Mouse (Mus musculus): ENCODE measurements around the gene Sephs1. TPM values are rescaled to one million over a fixed set of nuclear protein-coding genes. Genes with fewer than 3 reads are reported as not detected.

The Sephs1 gene
- polyA plus RNA-seq, 1 experiment = 73.8 TPM

GRCm38 (mm10) chr2:4908771-4909315 lies 27.5 kb downstream of the Sephs1 start:
- no peak for DNase-seq (ENCODE audit: low read depth)

GRCm38 (mm10) chr2:4909909-4910308 lies 28.5 kb downstream of the Sephs1 start:
- TF ChIP-seq CTCF (IDR thresholded peaks at IDR 0.05; ENCODE audit: borderline replicate concordance, extremely low read depth, insufficient read depth, insufficient read length) (no peak), POLR2A (IDR thresholded peaks at IDR 0.05; ENCODE audit: borderline replicate concordance, extremely low read depth, insufficient read depth, insufficient read length, poor library complexity, severe bottlenecking) (no peak)
- DNase-seq (ENCODE audit: low read depth) = no peak

More at GRCm38 (mm10) chr2:4908771-4909315, 27.5 kb downstream of the Sephs1 start:
- no peak for TF ChIP-seq POLR2A (IDR thresholded peaks at IDR 0.05; ENCODE audit: borderline replicate concordance, extremely low read depth, insufficient read depth, insufficient read length, poor library complexity, severe bottlenecking)
- no peak for TF ChIP-seq CTCF (IDR thresholded peaks at IDR 0.05; ENCODE audit: borderline replicate concordance, extremely low read depth, insufficient read depth, insufficient read length)

- no peak for TF ChIP-seq POLR2A (IDR thresholded peaks at IDR 0.05; ENCODE audit: borderline replicate concordance, extremely low read depth, insufficient read depth, insufficient read length, poor library complexity, severe bottlenecking)
- TF ChIP-seq CTCF (IDR thresholded peaks at IDR 0.05; ENCODE audit: borderline replicate concordance, extremely low read depth, insufficient read depth, insufficient read length) = no peak
Observed at GRCm38 (mm10) chr2:4910521-4910920, 29.2 kb downstream of the Sephs1 start.

GRCm38 (mm10) chr2:4913949-4914348 lies 32.6 kb downstream of the Sephs1 start:
- DNase-seq (ENCODE audit: low read depth) = no peak
- TF ChIP-seq CTCF (IDR thresholded peaks at IDR 0.05; ENCODE audit: borderline replicate concordance, extremely low read depth, insufficient read depth, insufficient read length) (no peak), POLR2A (IDR thresholded peaks at IDR 0.05; ENCODE audit: borderline replicate concordance, extremely low read depth, insufficient read depth, insufficient read length, poor library complexity, severe bottlenecking) (no peak)

More at GRCm38 (mm10) chr2:4910521-4910920, 29.2 kb downstream of the Sephs1 start:
- DNase-seq (ENCODE audit: low read depth) = no peak

GRCm38 (mm10) chr2:4916037-4916436 lies 34.7 kb downstream of the Sephs1 start:
- TF ChIP-seq POLR2A (IDR thresholded peaks at IDR 0.05; ENCODE audit: borderline replicate concordance, extremely low read depth, insufficient read depth, insufficient read length, poor library complexity, severe bottlenecking) = no peak
- TF ChIP-seq CTCF (IDR thresholded peaks at IDR 0.05; ENCODE audit: borderline replicate concordance, extremely low read depth, insufficient read depth, insufficient read length) = no peak
- DNase-seq (ENCODE audit: low read depth) = no peak

GRCm38 (mm10) chr2:4917326-4918021 lies 36.1 kb downstream of the Sephs1 start:
- TF ChIP-seq POLR2A (IDR thresholded peaks at IDR 0.05; ENCODE audit: borderline replicate concordance, extremely low read depth, insufficient read depth, insufficient read length, poor library complexity, severe bottlenecking) (no peak), CTCF (IDR thresholded peaks at IDR 0.05; ENCODE audit: borderline replicate concordance, extremely low read depth, insufficient read depth, insufficient read length) (peak; percentile 78)
- DNase-seq (ENCODE audit: low read depth) = peak; percentile 71

GRCm38 (mm10) chr2:4918860-4919739 lies 37.7 kb downstream of the Sephs1 start, which contains the start of gene Phyh:
Gene Phyh, plus strand, starts transcription at chr2:4919019.
- TF ChIP-seq CTCF (IDR thresholded peaks at IDR 0.05; ENCODE audit: borderline replicate concordance, extremely low read depth, insufficient read depth, insufficient read length) = peak; percentile 17; the same call in 1 of the 2 replicates
- TF ChIP-seq POLR2A (IDR thresholded peaks at IDR 0.05; ENCODE audit: borderline replicate concordance, extremely low read depth, insufficient read depth, insufficient read length, poor library complexity, severe bottlenecking) = peak; percentile 38; the same call in 1 of the 2 replicates
- DNase-seq (ENCODE audit: low read depth) = peak; percentile 90

GRCm38 (mm10) chr2:4921019-4921418 lies 39.7 kb downstream of the Sephs1 start:
- DNase-seq (ENCODE audit: low read depth) = no peak
- TF ChIP-seq CTCF (IDR thresholded peaks at IDR 0.05; ENCODE audit: borderline replicate concordance, extremely low read depth, insufficient read depth, insufficient read length) (no peak), POLR2A (IDR thresholded peaks at IDR 0.05; ENCODE audit: borderline replicate concordance, extremely low read depth, insufficient read depth, insufficient read length, poor library complexity, severe bottlenecking) (no peak)

GRCm38 (mm10) chr2:4922476-4923164 lies 41.3 kb downstream of the Sephs1 start:
- no peak for DNase-seq (ENCODE audit: low read depth)
- TF ChIP-seq CTCF (IDR thresholded peaks at IDR 0.05; ENCODE audit: borderline replicate concordance, extremely low read depth, insufficient read depth, insufficient read length) = no peak
- no peak for TF ChIP-seq POLR2A (IDR thresholded peaks at IDR 0.05; ENCODE audit: borderline replicate concordance, extremely low read depth, insufficient read depth, insufficient read length, poor library complexity, severe bottlenecking)

GRCm38 (mm10) chr2:4927391-4927790 lies 46.0 kb downstream of the Sephs1 start:
- no peak for DNase-seq (ENCODE audit: low read depth)
- TF ChIP-seq CTCF (IDR thresholded peaks at IDR 0.05; ENCODE audit: borderline replicate concordance, extremely low read depth, insufficient read depth, insufficient read length) (no peak), POLR2A (IDR thresholded peaks at IDR 0.05; ENCODE audit: borderline replicate concordance, extremely low read depth, insufficient read depth, insufficient read length, poor library complexity, severe bottlenecking) (no peak)
